Mouse (Mus musculus): Measurements from ENCODE around the gene Bhlhe41. TPM values are rescaled to one million over a fixed set of nuclear protein-coding genes. Genes with fewer than 3 reads are reported as not detected.

Gene Bhlhe41
- total RNA-seq (2015; ENCODE audit: low replicate concordance): not detected in 2 replicates
- 7.2 TPM in 1 of 2 replicates, not detected in the other for total RNA-seq (2017; ENCODE audit: low replicate concordance)

- no peak for ATAC-seq (replicated peaks; ENCODE audit: low FRiP score, poor library complexity, severe bottlenecking)
Observed at GRCm38 (mm10) chr6:145865289-145865885, at the start of gene Bhlhe41. TSS of gene Bhlhe41 (minus strand) at chr6:145865558.

- ATAC-seq (replicated peaks; ENCODE audit: low FRiP score, poor library complexity, severe bottlenecking): no peak
Observed at GRCm38 (mm10) chr6:145912232-145912631, 46.9 kb upstream of the Bhlhe41 start.

DNA sequence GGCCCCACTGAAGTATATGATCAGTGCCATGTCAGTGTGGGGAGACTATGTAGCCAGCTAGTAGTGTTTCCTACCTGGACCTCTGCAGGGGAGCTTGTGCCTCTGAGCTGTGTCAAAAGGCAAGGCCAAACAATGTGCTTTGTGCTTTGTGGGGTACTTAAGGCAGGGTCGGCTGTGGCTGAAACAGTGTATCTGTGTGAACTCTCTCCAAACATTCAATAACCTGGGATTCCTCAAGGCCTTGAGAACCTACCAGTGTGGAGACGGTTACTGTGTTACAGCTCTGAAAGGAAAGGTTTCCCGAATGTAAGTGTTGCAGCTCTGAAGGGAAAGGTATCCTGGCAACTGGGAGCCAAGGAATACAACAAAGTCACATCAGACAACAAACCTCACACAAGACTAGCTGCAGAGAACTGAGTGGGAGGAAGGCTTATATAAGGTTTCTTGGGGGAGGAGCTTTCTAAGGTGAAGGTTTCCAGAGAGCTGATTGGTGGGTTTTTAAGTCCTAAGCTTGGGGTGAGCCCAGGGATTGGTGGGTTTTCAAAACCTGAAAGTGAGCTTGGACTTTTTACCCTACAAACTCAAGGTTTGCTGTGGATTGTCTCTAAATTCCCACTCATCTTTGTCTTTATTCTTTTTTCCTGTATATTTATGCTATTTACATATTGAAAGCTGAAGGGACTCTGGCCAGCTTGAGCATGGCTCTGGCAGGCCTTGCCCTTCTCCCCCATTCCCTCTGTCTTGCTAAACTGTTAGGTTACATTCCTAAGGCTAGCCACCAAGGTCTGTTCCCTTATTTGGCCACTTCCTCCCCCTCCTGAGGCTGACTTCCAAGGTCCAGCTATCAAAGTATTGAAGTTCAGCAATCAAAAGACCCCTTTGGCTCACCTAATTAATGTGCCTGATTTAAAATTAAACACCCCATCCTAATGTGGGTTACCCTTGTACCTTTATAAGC lies 45.4 kb upstream of the Bhlhe41 start:
- no peak for ATAC-seq (replicated peaks; ENCODE audit: low FRiP score, poor library complexity, severe bottlenecking)

GRCm38 (mm10) chr6:145909943-145910342 lies 44.6 kb upstream of the Bhlhe41 start:
- ATAC-seq (replicated peaks; ENCODE audit: low FRiP score, poor library complexity, severe bottlenecking): no peak

GRCm38 (mm10) chr6:145906096-145906890 lies 40.9 kb upstream of the Bhlhe41 start:
- ATAC-seq (replicated peaks; ENCODE audit: low FRiP score, poor library complexity, severe bottlenecking): no peak

- no peak for ATAC-seq (replicated peaks; ENCODE audit: low FRiP score, poor library complexity, severe bottlenecking)
Observed at GRCm38 (mm10) chr6:145904616-145905015, 39.3 kb upstream of the Bhlhe41 start.

DNA sequence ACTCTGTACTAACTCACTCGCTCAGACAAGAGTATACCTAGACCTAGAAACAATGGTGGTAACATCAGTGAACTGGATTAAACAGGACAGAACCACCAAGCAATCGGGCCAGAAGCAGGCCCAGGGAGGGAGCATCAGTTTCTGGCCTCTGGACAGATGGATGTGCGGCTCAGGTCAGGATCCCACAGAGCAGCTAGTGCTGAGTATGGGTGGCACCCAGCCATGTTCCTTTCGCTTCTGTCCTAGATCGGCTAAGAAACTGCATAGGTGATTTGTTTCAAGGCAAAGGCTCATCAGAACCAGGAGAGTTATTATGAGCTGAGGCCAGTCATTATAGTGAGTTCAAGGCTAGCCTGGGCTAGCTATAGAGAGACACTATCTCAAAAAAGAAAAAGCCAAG lies 38.8 kb upstream of the Bhlhe41 start:
- ATAC-seq (replicated peaks; ENCODE audit: low FRiP score, poor library complexity, severe bottlenecking): no peak

GRCm38 (mm10) chr6:145894669-145895342 lies 29.4 kb upstream of the Bhlhe41 start:
- ATAC-seq (replicated peaks; ENCODE audit: low FRiP score, poor library complexity, severe bottlenecking): no peak

- ATAC-seq (replicated peaks; ENCODE audit: low FRiP score, poor library complexity, severe bottlenecking): no peak
Observed at GRCm38 (mm10) chr6:145893366-145894021, 28.1 kb upstream of the Bhlhe41 start.

- no peak for ATAC-seq (replicated peaks; ENCODE audit: low FRiP score, poor library complexity, severe bottlenecking)
Observed at GRCm38 (mm10) chr6:145892381-145893265, 27.3 kb upstream of the Bhlhe41 start.

DNA sequence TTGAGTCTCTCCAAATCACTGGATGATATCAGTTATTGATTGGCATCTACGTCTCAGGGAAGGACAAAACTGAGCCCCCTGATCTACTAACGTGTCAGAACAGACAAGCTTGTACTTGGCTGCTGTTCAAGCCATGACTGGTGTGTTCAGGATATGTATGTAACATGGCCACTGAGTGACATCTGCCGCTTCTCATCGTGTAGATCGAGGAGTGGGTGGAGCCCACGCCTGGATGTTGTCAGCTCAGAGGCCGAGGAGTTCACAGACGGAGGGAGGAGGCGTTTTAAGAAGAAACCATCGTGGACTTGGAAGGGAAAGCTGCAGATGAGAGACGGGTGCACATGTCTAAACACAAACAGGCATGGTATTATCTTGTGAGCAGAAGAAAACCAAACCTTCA lies 26.6 kb upstream of the Bhlhe41 start:
- ATAC-seq (replicated peaks; ENCODE audit: low FRiP score, poor library complexity, severe bottlenecking): no peak

GRCm38 (mm10) chr6:145887719-145888118 lies 22.4 kb upstream of the Bhlhe41 start:
- ATAC-seq (replicated peaks; ENCODE audit: low FRiP score, poor library complexity, severe bottlenecking): no peak

DNA sequence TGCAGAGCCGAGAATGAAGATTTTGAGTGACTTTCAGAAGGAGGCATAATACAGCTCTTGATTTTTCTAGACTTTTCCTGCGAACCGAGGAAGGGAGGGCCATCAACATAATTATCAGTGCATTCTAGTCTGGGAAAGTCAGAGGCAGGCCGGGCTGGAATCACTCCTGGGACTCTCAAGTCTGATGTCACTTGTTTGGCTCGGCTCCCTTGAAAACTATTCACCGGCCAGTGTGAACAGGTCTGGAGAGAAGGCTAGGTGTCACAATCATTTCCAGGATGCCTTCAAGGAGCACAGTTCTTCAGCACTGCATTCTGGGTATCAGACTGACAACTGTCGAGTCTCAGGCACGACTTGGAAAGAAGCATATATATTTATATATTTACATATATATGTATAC lies 20.9 kb upstream of the Bhlhe41 start:
- no peak for ATAC-seq (replicated peaks; ENCODE audit: low FRiP score, poor library complexity, severe bottlenecking)

- ATAC-seq (replicated peaks; ENCODE audit: low FRiP score, poor library complexity, severe bottlenecking): no peak
Observed at GRCm38 (mm10) chr6:145885069-145885468, 19.7 kb upstream of the Bhlhe41 start.

DNA sequence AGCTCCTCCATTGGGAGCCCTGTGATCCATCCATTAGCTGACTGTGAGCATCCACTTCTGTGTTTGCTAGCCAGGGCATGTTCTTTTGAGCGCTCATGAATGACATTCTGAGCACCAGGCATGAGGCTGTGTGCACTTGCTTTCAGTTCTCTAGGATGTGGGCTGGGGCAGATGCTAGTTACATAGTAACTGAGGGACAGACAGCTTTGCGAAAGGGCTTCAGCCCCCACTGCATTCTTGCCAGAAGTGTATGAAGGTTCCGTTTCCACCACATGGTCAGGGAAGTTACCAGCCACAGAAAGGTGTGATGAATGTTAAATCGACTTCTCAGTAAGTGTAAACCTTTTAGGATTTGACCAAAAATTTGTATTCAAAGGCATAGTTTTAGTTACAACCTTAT lies 18.3 kb upstream of the Bhlhe41 start:
- no peak for ATAC-seq (replicated peaks; ENCODE audit: low FRiP score, poor library complexity, severe bottlenecking)

DNA sequence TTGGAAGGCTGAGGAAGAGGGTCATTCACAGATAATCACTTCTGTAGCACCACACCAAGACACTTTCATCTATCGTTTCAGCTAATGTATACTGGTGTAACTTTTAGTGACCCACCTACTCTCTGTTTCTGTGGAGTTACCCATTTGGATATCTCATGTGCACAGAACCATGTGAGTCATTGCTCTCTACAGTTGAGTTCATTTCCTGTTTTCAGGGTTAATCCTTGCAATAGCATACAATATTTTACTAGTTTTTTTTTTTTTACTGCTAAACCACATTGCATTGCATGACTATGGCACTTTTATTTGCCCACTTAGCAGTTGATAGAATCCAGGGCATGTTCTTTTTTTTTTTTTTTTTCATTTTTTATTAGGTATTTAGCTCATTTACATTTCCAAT lies 17.7 kb upstream of the Bhlhe41 start:
- no peak for ATAC-seq (replicated peaks; ENCODE audit: low FRiP score, poor library complexity, severe bottlenecking)

DNA sequence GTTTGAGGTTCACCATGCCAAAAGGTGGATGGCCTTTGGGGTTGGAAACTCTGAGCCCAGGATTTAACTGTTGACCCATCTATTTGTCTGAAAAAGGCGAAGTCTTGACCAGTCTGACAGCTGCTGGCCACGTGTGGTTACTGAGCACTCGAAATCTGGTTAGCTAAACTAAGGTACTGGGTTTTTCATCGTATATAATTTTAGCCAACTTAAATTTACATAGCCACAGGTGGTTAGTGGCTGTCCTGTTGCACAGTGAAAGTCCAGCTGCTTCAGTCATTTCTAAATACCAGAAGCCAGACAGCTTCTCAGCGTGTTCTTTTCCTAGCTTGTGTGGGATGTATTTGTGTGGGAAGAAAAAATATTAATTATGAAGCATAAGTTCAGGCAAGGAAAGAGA lies 15.3 kb upstream of the Bhlhe41 start:
- ATAC-seq (replicated peaks; ENCODE audit: low FRiP score, poor library complexity, severe bottlenecking): no peak

GRCm38 (mm10) chr6:145876986-145877735 lies 11.8 kb upstream of the Bhlhe41 start:
- ATAC-seq (replicated peaks; ENCODE audit: low FRiP score, poor library complexity, severe bottlenecking): no peak

Measured in erythroblast, adult 5-6 weeks (primary cell).